Mouse (Mus musculus): ENCODE measurements around the gene Igf1r.

Gene Igf1r

DNA sequence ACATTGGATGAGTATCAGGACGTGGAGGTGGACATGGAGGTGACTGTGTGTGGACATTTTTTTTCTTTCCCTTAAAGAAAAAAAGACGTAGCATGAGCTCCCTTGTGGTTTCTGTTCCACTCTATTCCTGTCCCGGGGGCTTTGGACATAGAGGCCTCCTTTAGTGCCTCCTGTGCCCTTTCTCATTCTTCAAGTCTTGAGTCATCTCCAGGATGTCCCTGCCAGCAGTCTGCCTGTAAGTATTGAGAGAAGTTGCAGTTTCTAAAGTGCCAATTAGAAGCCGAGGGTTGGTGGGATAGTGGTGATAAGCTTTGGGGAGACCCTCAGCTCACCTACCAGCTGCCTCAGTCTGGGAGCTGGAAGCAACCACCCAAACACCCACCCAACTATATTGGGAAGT is 92.0 kb downstream of the Igf1r start:
- no peak for ATAC-seq (ENCODE audit: insufficient number of reproducible peaks, low FRiP score, low TSS enrichment)

DNA sequence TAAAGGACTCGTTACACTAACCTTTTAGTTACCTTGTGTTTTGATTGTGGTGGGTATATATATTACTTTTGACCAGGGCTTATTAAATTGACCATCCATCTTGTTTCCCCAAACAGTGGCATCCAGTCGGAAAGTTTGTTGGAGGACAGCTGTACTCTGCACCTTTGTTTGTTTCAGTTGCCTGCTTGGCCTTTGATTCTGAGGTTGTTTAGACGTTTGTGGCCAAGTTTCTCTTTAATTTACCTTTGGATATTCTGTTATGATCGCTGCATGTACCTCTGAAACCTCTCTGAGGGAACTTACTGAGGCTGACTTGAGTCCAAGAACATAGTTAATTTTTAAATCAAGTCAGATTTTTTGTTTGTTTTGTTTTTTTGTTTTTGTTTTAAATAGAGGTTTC is 94.5 kb downstream of the Igf1r start:
- ATAC-seq (ENCODE audit: insufficient number of reproducible peaks, low FRiP score, low TSS enrichment): no peak

DNA sequence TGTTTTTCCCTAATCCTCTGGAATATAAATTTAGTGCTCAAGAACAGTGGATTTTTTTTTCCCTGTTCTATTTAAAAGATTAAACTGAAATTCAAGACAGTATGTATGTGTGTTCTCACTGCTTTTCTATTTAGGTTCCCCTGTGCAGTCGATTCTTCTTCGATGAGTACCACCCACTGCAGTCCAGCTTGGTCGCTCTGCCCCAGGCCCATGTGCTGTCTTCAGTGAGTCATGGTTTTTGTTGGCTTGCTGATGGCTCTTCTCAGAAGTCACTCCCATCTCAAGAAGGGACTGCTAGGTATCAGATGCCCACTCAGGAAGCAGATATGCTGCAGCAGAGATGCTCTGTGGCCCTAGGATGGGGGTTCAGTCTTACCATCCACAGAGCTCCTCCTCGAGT is 95.9 kb downstream of the Igf1r start:
- ATAC-seq (ENCODE audit: insufficient number of reproducible peaks, low FRiP score, low TSS enrichment): no peak

DNA sequence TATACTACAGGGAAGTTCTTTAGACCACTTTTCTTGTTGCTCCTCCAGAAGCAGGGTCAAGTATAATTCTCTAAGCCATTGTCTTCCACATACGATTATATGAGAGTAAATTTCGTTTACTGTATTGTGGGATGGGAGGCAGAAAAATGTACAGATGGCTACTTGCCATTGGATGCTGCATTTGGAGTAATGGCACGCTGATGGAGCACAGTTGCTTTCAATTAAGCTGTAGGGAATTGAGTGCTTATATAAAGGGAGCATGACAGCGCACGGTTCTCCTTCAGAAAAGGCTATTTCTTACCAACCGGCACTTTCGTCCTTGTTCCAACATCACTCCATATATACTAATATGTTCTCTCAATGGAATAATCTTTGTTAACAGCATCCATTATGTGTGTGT is 96.4 kb downstream of the Igf1r start:
- ATAC-seq (ENCODE audit: insufficient number of reproducible peaks, low FRiP score, low TSS enrichment): no peak

DNA sequence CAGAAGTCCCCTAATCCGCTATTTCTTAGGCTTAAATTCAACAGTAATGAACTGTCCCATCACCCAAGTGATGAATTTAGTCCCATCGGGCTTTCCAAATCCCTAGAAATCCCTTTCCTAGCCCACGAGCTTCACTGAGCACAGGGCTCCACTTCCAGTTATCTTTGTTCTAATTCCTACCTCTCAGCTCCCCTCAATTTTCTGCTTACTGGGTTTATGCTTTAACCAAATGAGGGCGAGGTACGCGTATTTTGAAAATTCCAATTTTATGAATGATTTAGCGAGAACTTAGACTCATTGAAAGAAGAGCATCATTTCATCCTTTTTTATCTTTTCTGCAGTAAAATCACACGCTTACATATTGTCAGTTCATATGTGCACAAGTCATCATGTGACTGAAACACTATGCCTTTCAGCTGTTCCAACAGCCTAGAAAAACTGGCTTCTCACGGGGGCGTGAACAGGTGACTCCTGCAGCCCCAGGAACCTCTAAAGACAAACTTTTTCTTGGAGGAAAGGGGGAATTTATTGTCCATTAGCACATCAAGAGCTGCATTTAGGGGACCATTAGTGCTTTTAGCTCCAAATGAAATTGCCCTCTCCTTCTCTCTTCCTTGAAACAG is 100.5 kb downstream of the Igf1r start:
- ATAC-seq (ENCODE audit: insufficient number of reproducible peaks, low FRiP score, low TSS enrichment): no peak

DNA sequence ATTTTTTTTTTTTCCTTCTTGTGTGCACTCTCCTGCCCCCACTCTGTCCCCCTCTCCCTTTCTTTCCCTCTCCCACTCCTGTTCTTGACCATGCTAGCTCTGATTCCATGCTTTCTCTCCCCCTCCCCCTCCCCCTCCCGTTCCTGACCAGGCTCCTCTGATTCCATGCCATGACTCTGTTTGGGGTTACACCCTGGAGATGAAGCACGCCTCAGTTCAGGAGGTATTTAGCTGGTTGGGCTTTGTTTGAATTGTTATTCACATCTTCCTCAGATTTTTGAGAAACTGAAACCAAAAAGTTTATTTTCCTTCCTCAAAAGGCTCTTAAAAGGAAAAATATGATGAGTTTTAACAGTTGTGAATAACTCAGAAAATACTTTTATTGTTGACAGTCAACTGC is 101.9 kb downstream of the Igf1r start:
- ATAC-seq (ENCODE audit: insufficient number of reproducible peaks, low FRiP score, low TSS enrichment): no peak

DNA sequence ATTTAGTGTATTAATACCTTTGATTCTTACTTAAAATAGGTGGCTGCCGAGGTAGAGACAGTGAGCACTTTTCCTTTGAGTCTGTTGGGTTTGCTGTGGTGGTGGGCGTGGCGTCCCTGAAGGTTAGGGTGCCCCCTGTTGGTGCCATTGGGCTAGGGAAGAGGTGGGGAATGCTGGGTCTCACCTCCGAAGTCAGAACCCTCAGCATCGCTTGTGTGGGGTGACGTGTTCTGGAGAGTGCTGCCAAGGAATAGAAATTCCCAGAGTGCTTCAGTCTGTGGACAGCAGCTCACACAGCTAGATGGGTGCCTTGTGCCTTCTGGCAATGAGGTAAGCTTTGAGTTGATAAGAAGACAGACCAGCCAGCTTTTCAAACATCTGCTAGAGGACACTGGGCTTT is 102.3 kb downstream of the Igf1r start:
- no peak for ATAC-seq (ENCODE audit: insufficient number of reproducible peaks, low FRiP score, low TSS enrichment)

DNA sequence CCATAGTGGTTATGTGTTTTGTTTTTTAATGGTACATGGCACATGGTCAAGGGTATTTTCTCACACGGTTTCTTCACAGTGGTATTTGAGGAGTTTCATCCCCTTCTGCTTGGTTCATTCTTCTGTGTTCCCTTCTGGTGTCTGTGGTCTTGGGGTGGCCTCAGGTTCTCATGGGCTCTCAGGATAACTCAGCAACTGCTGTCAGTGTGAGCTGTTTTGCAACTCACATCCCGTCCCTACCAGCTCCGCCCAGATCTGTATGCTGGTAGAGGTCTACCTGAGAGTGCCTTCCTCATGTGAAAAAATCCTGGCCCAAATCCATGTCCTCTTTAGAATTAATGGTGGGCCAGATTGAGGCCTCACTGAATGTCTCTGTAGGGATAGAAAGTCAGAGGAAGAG is 104.4 kb downstream of the Igf1r start:
- ATAC-seq (ENCODE audit: insufficient number of reproducible peaks, low FRiP score, low TSS enrichment): no peak

DNA sequence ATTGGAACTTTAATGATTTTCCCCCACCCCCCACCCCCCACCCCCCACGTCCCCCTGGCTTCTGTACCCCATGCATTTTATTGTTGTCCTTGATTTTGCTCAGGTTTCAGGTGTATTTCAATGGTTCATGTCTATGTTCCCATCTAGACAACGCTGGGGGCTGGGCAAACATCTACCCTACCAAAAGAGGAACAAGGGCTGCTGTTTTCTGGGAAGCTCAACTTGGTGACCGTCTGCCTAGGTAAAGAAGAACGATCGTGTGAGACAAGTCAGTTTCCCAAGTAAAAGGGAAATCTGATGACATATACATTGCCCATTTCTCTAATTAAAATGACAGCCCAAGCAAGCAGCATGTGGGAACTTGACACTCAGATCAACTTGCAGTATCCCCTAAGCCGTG is 107.1 kb downstream of the Igf1r start:
- ATAC-seq (ENCODE audit: insufficient number of reproducible peaks, low FRiP score, low TSS enrichment): no peak

DNA sequence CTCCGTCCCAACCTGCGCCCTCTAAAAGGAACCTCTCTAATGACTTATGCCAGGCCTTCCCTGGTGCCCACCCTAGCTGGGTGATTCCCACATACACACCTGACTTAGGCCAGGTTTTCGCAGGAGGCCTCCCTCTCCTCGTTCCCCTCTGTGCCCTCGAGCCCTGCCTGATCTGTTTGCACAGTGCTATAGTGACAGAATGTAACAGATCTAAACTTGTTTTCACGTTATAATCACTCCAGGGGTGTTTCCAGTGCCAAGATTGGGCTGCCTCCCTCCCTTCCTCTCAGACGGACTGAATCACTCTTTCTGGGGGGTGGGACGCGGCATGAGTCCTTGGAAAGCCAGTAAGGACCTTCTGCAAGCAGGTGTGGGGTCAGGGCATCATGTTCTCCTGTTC is 108.8 kb downstream of the Igf1r start:
- no peak for ATAC-seq (ENCODE audit: insufficient number of reproducible peaks, low FRiP score, low TSS enrichment)

DNA sequence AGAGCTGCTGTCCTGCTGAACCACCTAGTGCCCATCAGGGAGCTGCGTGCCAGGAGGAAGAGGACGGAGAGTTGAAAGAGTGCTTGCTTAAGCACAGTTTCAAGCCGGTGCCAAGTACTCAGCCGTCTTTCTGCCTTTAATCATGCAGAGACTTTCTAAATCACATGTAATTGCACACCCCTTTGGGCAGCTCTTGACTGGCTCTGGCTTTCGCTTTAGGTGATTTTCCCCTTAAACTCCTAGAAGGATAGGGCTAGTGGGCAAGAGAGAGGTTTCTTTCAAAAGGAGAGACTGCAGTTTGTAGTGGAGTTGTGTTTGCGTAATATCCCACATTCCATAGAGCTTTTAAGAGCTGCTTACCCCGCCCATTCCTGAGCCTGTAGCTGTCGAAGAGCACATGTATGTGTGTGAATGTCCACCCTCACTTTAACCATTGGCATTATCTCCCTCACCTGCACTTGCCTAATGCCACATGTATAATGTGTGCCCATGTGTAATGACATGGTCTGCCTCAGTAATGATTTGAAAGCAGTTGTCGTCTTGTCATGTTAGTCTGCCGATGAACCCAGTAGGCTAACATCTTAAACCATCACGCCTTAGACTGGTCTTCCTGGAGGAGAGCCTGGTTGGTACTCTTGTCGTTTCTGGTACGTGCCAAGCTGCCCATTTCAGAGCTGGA is 109.7 kb downstream of the Igf1r start:
- no peak for ATAC-seq (ENCODE audit: insufficient number of reproducible peaks, low FRiP score, low TSS enrichment)

DNA sequence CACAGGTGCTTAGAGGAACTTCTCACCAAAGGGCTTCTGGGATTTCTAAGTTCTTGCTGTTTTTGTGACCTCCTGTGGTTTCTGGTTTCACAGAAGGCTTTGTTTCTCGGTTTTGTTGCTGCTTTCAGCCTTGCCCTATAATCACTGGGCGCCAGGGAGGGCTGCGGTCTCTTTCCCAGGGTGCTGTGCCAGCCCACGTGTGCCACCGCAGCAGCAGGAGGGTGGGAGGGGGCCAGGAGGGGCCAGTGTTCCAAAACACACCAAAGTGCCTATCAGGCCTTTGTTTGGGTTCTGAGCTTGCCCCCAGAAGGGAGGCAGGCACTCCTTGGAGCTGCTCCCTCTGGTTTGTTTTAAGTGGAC is 110.2 kb downstream of the Igf1r start:
- no peak for ATAC-seq (ENCODE audit: insufficient number of reproducible peaks, low FRiP score, low TSS enrichment)

DNA sequence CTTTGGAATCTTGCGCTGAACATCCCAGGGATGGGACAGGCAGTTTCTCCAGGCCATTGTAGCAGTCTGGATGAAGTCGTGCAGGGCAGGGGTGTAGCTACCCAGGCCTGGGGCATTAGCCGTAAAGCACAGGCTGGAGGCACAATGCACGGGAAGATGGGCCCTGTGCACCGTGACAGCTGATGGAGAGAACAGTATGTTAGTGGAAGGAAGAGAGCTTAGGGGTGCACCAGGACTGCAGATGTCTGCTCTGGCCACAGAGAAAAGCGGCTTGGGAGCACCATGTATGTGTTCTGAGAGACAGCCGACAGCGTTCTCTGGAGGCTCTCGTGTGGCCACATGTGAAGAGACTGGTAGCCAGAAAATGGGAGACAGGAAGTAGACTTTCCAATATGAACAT is 111.1 kb downstream of the Igf1r start:
- ATAC-seq (ENCODE audit: insufficient number of reproducible peaks, low FRiP score, low TSS enrichment): no peak

DNA sequence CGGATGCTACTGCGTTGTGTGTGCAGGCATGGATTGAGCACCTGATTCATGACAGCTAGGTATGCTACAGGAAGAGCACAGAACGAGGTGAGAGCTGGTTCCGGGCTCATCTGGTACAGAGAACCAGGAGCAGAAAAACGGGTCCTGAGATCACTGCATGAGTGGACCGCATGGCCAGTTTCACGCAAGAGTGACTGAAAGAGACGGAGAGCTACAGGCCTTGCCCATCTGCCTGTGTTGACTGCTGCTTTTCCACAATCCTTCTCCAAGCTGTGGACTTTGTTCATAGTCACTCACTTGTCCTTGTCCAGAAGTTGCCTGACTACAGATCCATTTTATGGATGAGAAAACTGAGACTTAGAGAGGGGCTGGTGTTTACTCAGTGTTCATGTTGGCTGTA is 111.5 kb downstream of the Igf1r start:
- ATAC-seq (ENCODE audit: insufficient number of reproducible peaks, low FRiP score, low TSS enrichment): no peak

DNA sequence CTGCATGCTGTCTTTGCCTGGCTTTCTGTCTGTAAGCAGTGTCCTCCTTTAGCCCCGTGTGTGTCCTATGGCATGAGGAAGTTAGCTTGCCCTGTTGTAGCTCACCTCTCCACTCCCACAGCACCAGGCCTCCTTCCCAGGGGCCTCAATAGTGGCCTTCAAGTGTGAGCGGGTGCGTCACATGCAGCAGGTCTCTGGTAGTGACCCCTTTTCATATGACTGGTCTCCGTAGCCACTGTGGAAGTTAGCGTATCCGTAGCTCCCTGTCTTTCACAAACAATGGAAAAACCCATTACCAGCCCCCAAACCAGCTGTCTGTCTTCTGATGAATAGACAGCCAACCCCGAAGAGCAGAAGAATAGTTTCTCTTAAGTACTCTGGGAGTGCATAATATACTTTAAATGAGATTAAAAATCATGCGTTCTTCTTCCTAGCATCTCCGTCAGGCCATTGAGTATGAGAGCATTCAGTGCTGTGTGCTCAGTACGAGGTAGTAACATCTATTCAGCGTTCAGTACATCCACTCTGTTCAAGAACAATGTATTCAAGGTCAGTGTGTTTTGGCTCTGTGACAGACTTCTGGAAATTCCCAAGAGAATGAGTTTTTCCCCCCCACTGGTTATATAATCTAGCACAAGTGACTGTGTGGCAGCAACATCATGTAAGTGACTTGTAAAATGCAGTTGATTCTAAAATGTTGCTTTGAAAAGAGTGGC is 112.2 kb downstream of the Igf1r start:
- no peak for ATAC-seq (ENCODE audit: insufficient number of reproducible peaks, low FRiP score, low TSS enrichment)

DNA sequence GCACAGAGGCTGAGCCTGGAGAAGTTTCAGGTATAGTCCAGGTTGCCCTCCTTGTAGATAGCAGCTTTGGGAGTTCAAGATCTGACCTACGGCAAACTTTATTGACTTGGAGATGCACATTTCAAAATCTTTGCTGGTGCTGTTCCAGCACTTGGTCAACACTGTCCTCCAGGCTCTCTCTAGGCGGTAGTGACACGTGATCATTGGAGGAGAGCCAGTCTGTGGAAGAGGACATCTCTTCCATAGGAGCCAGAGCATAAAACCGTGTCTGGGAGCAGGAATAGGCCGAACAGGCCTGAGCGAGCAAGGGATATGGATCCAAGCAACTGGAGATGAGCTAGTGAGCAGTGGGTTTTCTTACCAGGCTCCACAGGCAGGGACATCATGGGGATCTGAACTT is 113.3 kb downstream of the Igf1r start:
- no peak for ATAC-seq (ENCODE audit: insufficient number of reproducible peaks, low FRiP score, low TSS enrichment)

DNA sequence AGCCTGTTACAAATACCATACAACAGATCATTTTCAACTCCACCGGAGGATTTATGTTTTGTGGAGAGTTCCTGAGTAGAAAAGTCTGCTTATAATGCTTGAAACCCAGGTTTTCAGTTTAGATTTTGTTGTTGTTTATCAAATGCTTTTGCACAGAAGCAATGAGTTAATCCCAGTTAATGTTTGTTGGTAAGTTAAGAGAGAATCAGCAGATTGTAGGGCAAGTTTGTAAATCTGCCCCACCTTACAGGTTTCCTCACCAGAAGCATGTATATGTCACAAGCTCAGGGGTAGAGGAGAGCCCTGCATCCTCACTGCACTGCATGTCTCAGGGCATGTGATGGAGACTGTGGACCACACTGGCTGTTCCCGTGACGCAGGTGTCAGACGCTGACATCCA is 114.7 kb downstream of the Igf1r start:
- no peak for ATAC-seq (ENCODE audit: insufficient number of reproducible peaks, low FRiP score, low TSS enrichment)

DNA sequence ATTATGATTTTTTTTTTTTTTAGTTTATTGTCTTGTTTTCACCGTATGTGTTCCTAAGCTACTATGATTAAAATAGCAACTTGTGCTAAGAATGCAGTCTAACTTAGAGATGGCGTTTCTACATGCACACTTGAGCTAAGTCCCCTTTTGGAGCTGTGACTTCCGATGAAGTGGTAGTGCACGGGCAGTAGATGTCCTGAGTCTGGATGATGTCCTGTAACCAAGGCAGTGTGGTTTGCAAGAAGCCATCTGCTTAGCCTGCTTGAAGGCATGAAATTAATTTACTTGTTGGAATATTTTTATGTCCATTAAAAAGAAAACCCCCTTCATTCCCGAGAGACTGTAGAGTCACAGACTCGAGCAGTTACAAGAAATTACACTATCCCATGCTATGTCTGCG is 116.7 kb downstream of the Igf1r start:
- ATAC-seq (ENCODE audit: insufficient number of reproducible peaks, low FRiP score, low TSS enrichment): no peak

DNA sequence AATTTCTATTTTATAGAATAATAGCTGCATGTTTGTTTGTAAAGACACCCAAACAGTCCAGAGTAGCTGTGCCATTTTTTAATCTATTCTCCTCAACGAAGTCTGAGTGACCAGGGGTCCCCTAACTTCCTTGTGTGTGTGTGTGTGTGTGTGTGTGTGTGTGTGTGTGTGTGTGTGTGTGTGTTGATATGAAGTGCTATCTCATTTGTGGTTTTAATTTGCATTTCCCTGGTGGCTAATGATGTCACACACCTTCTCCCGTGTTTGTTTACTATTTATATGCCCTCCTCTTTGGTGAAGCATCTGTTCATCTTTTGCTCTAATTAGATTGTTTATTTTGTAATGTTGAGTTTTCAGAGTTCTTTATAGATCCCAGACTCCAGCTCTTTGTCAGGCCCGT is 117.4 kb downstream of the Igf1r start:
- ATAC-seq (ENCODE audit: insufficient number of reproducible peaks, low FRiP score, low TSS enrichment): no peak

DNA sequence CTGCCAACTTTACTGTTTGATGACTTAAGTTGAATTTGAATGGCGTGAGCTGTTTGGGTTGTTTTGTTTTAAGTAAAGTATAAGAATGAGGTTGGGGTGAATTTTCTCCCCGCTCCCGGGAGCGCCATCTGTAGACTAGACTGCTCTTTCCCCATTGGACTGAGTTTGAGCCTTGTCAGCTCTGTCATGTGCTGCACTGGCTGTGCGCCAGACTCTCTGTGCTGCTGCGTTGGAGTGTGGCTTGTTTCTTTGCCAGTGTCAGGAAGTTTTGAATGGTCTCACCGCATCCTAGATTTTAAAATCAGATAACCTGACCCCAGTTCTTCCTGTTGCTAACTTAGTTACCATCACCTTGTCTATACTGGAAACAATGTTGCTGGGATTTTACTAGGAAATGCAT is 118.0 kb downstream of the Igf1r start:
- ATAC-seq (ENCODE audit: insufficient number of reproducible peaks, low FRiP score, low TSS enrichment): 0 out of 2 replicates have a peak, but pooled peaks have one; percentile 55

DNA sequence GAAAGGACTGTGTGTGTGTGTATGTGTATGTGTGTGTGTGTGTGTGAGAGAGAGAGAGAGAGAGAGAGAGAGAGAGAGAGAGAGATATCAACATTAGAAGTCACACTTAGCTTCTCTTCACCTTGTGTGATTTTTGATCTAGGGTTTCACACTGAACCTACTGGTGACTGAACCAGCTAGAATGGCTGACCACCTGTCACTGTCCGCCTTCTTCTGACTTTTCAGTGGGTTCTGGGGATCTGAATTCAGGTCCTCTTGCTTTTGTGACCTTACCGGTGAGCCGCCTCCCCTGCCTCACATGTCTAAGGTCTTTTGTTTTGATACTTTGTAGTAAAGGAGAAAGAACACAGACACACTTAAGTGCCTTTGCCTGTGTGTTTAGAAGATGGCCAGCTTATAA is 118.4 kb downstream of the Igf1r start:
- no peak for ATAC-seq (ENCODE audit: insufficient number of reproducible peaks, low FRiP score, low TSS enrichment)

DNA sequence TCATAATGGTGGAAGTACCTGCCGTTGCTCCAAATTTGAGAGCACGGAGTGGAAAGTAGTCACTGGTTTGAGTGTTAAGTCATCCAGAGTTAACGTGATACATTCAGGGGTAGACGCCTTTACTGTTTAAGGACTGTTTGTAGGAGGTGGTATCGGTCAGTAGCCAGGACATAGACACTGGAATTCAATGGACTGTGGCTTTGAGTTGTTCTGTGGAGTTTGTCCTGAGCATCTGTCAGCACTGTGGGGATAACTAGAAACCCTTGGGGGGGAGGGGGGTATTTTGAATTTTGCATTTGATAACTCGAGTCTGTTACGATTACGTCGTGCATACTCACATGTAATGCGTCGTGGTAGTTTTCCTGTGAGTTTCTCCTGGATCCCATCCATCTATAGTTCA is 119.1 kb downstream of the Igf1r start:
- ATAC-seq (ENCODE audit: insufficient number of reproducible peaks, low FRiP score, low TSS enrichment): no peak
